Mouse (Mus musculus) stomach, postnatal 0 days (tissue): ENCODE results near the gene Llcfc1. TPM values are rescaled to one million over a fixed set of nuclear protein-coding genes. Genes with fewer than 3 reads are reported as not detected.

Experiments
- ATAC-seq: fragments of 200-750 bp; cut with Nextera tagmentation; 2 replicates; pipeline ENCODE4 v1.8.0; 2017; ENCODE audit not compliant: low FRiP score, low TSS enrichment
- DNase-seq: peaks from one replicate; pipeline ENCODE4 v3.0.0-alpha.2; 2016; ENCODE audit warnings: low spot score
- H3K27ac ChIP-seq: fragments of 300-500 bp; sonication (generic); replicated peaks from 2 replicates; pipeline ENCODE4 v1.5.1; 2014; ENCODE audit warnings: mild to moderate bottlenecking, control low read depth
- H3K27me3 ChIP-seq: fragments of 300-500 bp; sonication (generic); 2 replicates; pipeline ENCODE4 v1.6.1; 2014; ENCODE audit warnings: low read length; ENCODE audit not compliant: control insufficient read depth, insufficient read depth
- H3K36me3 ChIP-seq: fragments of 300-500 bp; sonication (generic); 2 replicates; pipeline ENCODE4 v1.6.1; 2014; ENCODE audit warnings: low read length, mixed read lengths; ENCODE audit not compliant: control insufficient read depth, insufficient read depth
- H3K4me1 ChIP-seq: fragments of 300-500 bp; sonication (generic); replicated peaks from 2 replicates; pipeline ENCODE4 v1.6.1; 2014; ENCODE audit warnings: antibody characterized with exemption; ENCODE audit not compliant: control insufficient read depth, insufficient read depth
- H3K4me2 ChIP-seq: fragments of 300-500 bp; sonication (generic); replicated peaks from 2 replicates; pipeline ENCODE4 v1.6.1; 2014; ENCODE audit warnings: low read depth, mild to moderate bottlenecking, control low read depth, moderate library complexity
- H3K4me3 ChIP-seq: fragments of 300-500 bp; sonication (generic); 2 replicates; pipeline ENCODE4 v1.5.1; 2014; ENCODE audit warnings: low read depth, low read length, control low read depth
- H3K9ac ChIP-seq: fragments of 300-500 bp; sonication (generic); 2 replicates; pipeline ENCODE4 v1.6.1; 2014; ENCODE audit warnings: mild to moderate bottlenecking, low read length, control low read depth, mixed read lengths
- H3K9me3 ChIP-seq: fragments of 300-500 bp; sonication (generic); 2 replicates; pipeline ENCODE4 v1.6.1; 2016; ENCODE audit warnings: low read length; ENCODE audit not compliant: control insufficient read depth
- CTCF ChIP-seq: IDR thresholded peaks from 2 replicates; pipeline ENCODE4 v1.5.1; 2016; ENCODE audit warnings: antibody characterized with exemption, low read depth, mild to moderate bottlenecking, moderate library complexity
- EP300 ChIP-seq: optimal IDR thresholded peaks from 2 replicates; pipeline ENCODE3; 2016; ENCODE audit warnings: antibody characterized with exemption
- WGBS: fragments of 180-500 bp; shearing (Covaris S2); extraction: QIAGEN DNeasy Blood & Tissue Kit; methylation state at CpG from one replicate; pipeline ENCODE4 v1.1.7; 2014; 5-methylcytosine and 5-hydroxymethylcytosine counted together
- polyA plus RNA-seq: library from polyadenylated mRNA; unstranded; fragments of >200 nt; fragmentation: Nextera tagmentation; extraction: Ambion mirVana; gene quantifications from 2 replicates; pipeline ENCODE4 v1.2.1, GENCODE M21; 2015

The Llcfc1 gene
- polyA plus RNA-seq: not detected in 2 replicates

DNA sequence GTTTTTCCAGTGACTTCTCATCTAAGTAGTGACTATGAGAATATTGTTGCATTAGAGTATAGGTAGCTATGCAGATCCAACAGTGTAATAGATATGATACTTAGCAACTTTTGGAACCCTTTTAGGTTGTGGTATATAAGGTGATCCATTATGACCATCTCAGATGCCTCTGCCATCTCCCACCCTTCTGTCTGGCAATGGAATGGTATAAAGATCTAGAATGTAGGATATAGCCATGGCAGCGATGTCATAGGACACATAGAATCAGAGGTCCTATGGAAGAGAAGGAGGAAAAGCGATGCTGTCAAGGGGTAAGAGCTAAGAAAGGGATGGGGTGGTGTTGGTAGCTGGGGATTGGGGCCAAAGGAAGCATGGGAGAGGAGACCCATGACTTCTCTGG is at the start of gene Llcfc1:
Llcfc1 (plus strand) TSS at position 301 of the 400 bp plus-strand sequence.
- TF ChIP-seq CTCF (no peak), EP300 (no peak)
- no peak for DNase-seq
- no peaks in the 10 kb centered on the region for H3K4me1 ChIP-seq
- no peaks in the 10 kb centered on the region for H3K27me3 ChIP-seq
- H3K27ac ChIP-seq: no peak within 1 kb of the TSS
- H3K9me3 ChIP-seq: no peaks in the 10 kb centered on the region
- H3K4me2 ChIP-seq: no peak within 1 kb of the TSS
- no peak for ATAC-seq
- H3K9ac ChIP-seq: no peak within 1 kb of the TSS
- H3K4me3 ChIP-seq: no peak within 1 kb of the TSS
- WGBS: 76% methylated on average over 2 of the region's 2 CpGs
- H3K36me3 ChIP-seq: no peaks in the 10 kb centered on the region

DNA sequence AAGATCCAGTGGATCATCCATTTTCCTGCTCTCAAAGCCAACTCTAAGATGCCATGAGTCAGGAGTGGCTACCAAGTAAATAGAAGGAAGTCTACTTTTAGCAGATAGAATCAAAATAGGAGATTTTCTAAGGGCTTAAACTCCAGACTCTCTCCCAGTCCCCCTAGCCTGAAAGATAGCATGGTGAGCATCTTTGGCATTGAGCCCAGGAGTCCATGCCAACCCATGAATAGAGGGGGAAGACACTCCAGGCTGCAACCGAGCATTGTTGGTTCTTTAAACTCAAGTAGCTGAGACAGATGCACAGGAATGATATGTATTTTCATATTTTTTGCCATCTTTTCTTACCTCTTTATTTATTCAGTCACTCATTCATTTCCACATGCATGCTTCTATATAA is 49.0 kb upstream of the Llcfc1 start:
- Histone ChIP-seq H3K9me3 (no peaks in the 10 kb centered on the region), H3K4me2 (peak overlapping the region; percentile 50), H3K27me3 (no peaks in the 10 kb centered on the region), H3K4me3 (no peak overlapping the region), H3K27ac (no peak overlapping the region), H3K4me1 (no peaks in the 10 kb centered on the region), H3K9ac (no peak overlapping the region), H3K36me3 (no peaks in the 10 kb centered on the region)
- ATAC-seq: no peak
- no peak for DNase-seq
- TF ChIP-seq CTCF (no peak), EP300 (no peak)
- WGBS: 31% methylated on average over 1 of the region's 1 CpGs

DNA sequence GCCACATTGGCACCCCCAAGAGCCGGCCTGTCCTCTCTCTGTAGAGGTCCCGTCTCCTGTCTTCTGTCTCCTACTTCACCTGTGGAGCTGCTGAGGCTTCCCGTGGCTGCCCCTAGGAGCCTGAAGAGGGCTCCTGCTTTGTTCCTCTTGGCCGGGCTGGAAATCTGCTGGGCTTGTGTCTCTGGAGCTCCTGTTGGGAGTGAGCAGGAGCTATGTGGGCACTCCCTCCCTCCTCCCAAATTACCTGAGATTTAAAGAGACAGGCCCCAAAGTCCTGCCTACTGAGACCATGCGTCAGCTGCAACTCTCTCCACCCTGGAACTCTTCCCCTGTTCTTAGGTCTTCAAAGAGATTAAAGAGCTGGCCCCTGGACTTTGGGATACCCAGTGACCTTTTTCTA is 48.1 kb upstream of the Llcfc1 start, which contains the start of gene Trpv6:
Trpv6 (minus strand) TSS at position 228 of the 400 bp plus-strand sequence.
- no peak for TF ChIP-seq CTCF
- no peak for TF ChIP-seq EP300
- Histone ChIP-seq H3K9me3 (no peaks in the 10 kb centered on the region), H3K27me3 (no peaks in the 10 kb centered on the region), H3K27ac (0 out of 2 replicates have a peak within 1 kb of the TSS, but pooled peaks have one; percentile 18), H3K4me3 (peak within 1 kb of the TSS; percentile 37), H3K4me1 (no peaks in the 10 kb centered on the region), H3K36me3 (no peaks in the 10 kb centered on the region), H3K9ac (peak within 1 kb of the TSS; percentile 51), H3K4me2 (peak within 1 kb of the TSS; percentile 50)
- DNase-seq: peak; percentile 42
- ATAC-seq: peak; percentile 35; the same call in 1 of the 2 replicates
- WGBS: 11% methylated on average over 5 of the region's 5 CpGs

DNA sequence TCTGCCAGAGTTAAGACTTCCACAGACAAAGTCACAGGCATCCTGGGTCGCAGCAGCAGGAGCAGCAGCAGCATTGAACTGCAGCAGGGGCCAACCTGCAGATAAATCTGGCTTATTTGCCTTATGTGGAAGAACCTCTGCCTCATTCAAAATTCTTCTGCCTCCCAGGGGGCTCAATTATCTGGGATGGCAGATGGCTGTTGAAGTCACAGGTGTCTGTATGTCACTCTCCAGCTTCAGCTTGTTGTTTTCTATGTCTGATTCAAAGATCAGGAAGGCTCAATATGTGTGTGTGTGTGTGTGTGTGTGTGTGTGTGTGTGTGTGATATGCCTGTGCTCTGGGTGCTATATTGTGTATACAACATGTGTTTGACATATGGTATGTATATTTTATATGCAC is 46.8 kb upstream of the Llcfc1 start:
- ATAC-seq (no peak), DNase-seq (no peak)
- 21% methylated on average over 1 of the region's 1 CpGs for WGBS
- Histone ChIP-seq H3K9ac (no peak overlapping the region), H3K27ac (0 out of 2 replicates have a peak overlapping the region, but pooled peaks have one; percentile 18), H3K9me3 (no peaks in the 10 kb centered on the region), H3K4me3 (no peak overlapping the region), H3K27me3 (no peaks in the 10 kb centered on the region), H3K36me3 (no peaks in the 10 kb centered on the region), H3K4me1 (no peaks in the 10 kb centered on the region), H3K4me2 (no peak overlapping the region)
- no peak for TF ChIP-seq EP300
- TF ChIP-seq CTCF: no peak

DNA sequence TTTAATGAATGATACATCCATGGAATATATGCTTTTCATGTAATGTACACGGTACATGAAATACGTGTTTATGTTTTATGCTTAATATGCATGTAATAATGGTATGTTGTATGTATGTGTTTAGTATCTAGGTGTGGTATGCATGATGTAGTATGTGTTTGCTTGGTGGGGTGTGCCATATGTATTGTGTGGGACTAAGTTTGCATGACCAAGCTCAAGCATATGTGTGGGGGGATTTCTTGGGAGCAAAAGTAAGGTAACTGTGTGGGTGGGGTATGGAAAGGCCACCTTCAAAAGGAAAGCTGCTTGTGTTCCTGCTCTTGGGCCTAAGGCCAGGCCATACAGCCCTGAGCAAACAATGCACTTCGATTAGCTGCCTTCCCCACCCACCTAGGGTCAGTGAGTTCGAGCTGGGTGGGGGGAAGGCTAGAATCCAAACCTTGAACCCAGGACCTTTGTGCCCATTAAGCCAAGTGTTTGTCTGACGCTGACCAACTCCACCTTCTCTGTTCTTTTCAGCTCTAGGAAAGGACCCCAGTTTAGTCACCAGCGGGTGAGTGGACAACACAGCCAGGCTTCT is 46.2 kb upstream of the Llcfc1 start:
- Histone ChIP-seq H3K4me3 (no peak overlapping the region), H3K9ac (no peak overlapping the region), H3K27me3 (no peaks in the 10 kb centered on the region), H3K36me3 (no peaks in the 10 kb centered on the region), H3K27ac (no peak overlapping the region), H3K9me3 (no peaks in the 10 kb centered on the region), H3K4me2 (no peak overlapping the region), H3K4me1 (no peaks in the 10 kb centered on the region)
- DNase-seq (peak; percentile 47), ATAC-seq (peak; percentile 59)
- TF ChIP-seq EP300: no peak
- no peak for TF ChIP-seq CTCF
- 60% methylated on average over 6 of the region's 6 CpGs for WGBS

DNA sequence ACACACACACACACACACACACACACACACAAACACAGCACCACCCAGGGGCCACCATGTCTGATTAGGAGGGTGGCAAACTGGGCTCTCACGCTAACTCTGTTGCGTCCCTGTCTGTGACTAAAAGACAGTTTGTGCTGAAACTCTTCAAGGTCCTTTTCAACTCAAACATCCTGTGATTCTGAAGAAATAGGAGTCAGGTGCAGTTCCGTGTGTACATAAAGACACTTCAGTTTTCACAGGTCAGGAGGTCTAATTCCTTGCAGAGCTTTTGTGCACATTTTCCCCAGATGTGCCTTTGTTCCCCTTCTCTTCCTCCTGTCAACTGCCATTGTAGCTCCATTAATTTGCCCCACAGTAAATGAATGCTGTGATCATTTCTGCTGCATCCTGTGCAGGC is 43.8 kb upstream of the Llcfc1 start:
- Histone ChIP-seq H3K36me3 (no peaks in the 10 kb centered on the region), H3K4me1 (no peaks in the 10 kb centered on the region), H3K27ac (no peak overlapping the region), H3K4me2 (no peak overlapping the region), H3K27me3 (no peaks in the 10 kb centered on the region), H3K9me3 (no peaks in the 10 kb centered on the region), H3K9ac (no peak overlapping the region), H3K4me3 (no peak overlapping the region)
- no peak for DNase-seq
- no peak for ATAC-seq
- 67% methylated on average over 3 of the region's 3 CpGs for WGBS
- TF ChIP-seq CTCF (no peak), EP300 (no peak)
